8 mouse cellular contexts compared by ENCODE assay signal in the genomic region with DNA sequence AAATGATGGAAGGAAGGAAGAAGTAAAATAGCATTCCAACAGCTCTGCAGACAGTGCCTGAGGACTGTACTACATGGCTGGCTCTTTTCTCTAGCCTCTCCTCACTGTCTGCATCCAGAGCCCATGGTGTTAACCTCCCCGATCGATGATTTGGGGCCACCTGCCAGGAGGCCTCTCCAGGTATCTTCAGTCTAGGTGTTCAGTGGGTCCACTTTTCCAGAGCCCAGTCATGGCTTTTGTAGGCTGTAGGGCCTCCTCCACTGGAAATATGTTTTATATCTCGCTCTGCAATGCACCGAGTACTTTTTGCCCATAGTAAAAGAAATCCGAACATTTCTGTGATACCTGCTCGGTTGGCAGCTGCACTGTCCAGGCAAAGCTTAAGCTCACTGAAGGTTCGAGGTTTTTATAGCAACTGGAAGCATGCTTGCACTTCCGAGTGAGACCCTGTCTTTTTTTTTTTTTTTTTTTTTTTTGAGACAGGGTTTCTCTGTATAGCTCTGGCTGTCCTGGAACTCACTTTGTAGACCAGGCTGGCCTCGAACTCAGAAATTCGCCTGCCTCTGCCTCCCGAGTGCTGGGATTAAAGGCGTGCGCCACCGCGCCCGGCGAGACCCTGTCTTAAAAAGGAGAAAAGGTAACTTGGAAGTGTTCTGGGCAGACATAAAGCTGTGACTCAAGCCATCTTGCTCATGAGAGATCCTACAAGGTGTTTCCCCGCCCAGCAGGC. TPM values are rescaled to one million over a fixed set of nuclear protein-coding genes. Genes with fewer than 3 reads are reported as not detected.
DNase-seq lines count a peak whose midpoint lies in the region; ATAC-seq lines count a peak whose summit lies in the region.

No protein-coding gene starts in this region.

- peak overlapping the region; percentile 84 for H3K4me3 ChIP-seq in kidney, embryonic 15.5 days (replicated peaks)
- H3K4me3 ChIP-seq in embryonic facial prominence, embryonic 15.5 days (replicated peaks): peak overlapping the region; percentile 66
- H3K4me3 ChIP-seq in intestine, embryonic 14.5 days (ENCODE audit: low read depth, low read length): peak overlapping the region; percentile 99
- H3K4me3 ChIP-seq in midbrain, embryonic 16.5 days (ENCODE audit: low read depth, low read length): peak overlapping the region; percentile 70

- 44% methylated on average over 18 of the region's 18 CpGs for WGBS in kidney, embryonic 15.5 days
- 47% methylated on average over 18 of the region's 18 CpGs for WGBS in embryonic facial prominence, embryonic 15.5 days
- 47% methylated on average over 18 of the region's 18 CpGs for WGBS in intestine, embryonic 14.5 days
- WGBS in midbrain, embryonic 16.5 days: 48% methylated on average over 18 of the region's 18 CpGs

- no peak overlapping the region for H3K27ac ChIP-seq in kidney, embryonic 15.5 days
- no peak overlapping the region for H3K27ac ChIP-seq in embryonic facial prominence, embryonic 15.5 days (replicated peaks)
- no peak overlapping the region for H3K27ac ChIP-seq in intestine, embryonic 14.5 days (ENCODE audit: low read depth)
- H3K27ac ChIP-seq in midbrain, embryonic 16.5 days (ENCODE audit: low read length): no peak overlapping the region

- peaks cover 7% of the 10 kb centered on the region; the same call in 1 of the 2 replicates for H3K36me3 ChIP-seq in kidney, embryonic 15.5 days
- H3K36me3 ChIP-seq in embryonic facial prominence, embryonic 15.5 days: no peaks in the 10 kb centered on the region; the same call in 1 of the 2 replicates
- peaks cover 13% of the 10 kb centered on the region for H3K36me3 ChIP-seq in intestine, embryonic 14.5 days (ENCODE audit: control insufficient read depth, insufficient read depth, low read length)
- no peaks in the 10 kb centered on the region for H3K36me3 ChIP-seq in midbrain, embryonic 16.5 days (ENCODE audit: control insufficient read depth, insufficient read depth, low read length)

- DNase-seq in kidney, postnatal 25 days: no peak
- DNase-seq in intestine, embryonic 14.5 days (ENCODE audit: low spot score): no peak
- no peak for DNase-seq in urinary bladder, postnatal 10 days (ENCODE audit: low spot score)
- DNase-seq in thymus, postnatal 36 days: no peak
- DNase-seq in right cerebral cortex, adult 2 months (ENCODE audit: low spot score in 2 of 2): no peak

- no peak overlapping the region for H3K9ac ChIP-seq in kidney, embryonic 15.5 days
- H3K9ac ChIP-seq in embryonic facial prominence, embryonic 15.5 days: no peak overlapping the region
- peak overlapping the region; percentile 88; the same call in 1 of the 2 replicates for H3K9ac ChIP-seq in intestine, embryonic 14.5 days (ENCODE audit: low read length)
- H3K9ac ChIP-seq in midbrain, embryonic 16.5 days (ENCODE audit: low read depth, low read length): no peak overlapping the region

- no peaks in the 10 kb centered on the region for H3K9me3 ChIP-seq in kidney, embryonic 15.5 days (replicated peaks)
- H3K9me3 ChIP-seq in embryonic facial prominence, embryonic 15.5 days (replicated peaks): no peaks in the 10 kb centered on the region
- no peaks in the 10 kb centered on the region for H3K9me3 ChIP-seq in intestine, embryonic 14.5 days (ENCODE audit: control insufficient read depth, low read length)
- no peaks in the 10 kb centered on the region for H3K9me3 ChIP-seq in midbrain, embryonic 16.5 days (replicated peaks; ENCODE audit: control insufficient read depth, low read length, poor library complexity, severe bottlenecking)

- peaks cover 12% of the 10 kb centered on the region for H3K4me1 ChIP-seq in kidney, embryonic 15.5 days
- peaks cover 11% of the 10 kb centered on the region for H3K4me1 ChIP-seq in embryonic facial prominence, embryonic 15.5 days
- peaks cover 5% of the 10 kb centered on the region; the same call in 1 of the 2 replicates for H3K4me1 ChIP-seq in intestine, embryonic 14.5 days (replicated peaks; ENCODE audit: control insufficient read depth, insufficient read depth, low read length)
- peaks cover 7% of the 10 kb centered on the region for H3K4me1 ChIP-seq in midbrain, embryonic 16.5 days (ENCODE audit: control insufficient read depth, insufficient read depth, low read length)

- peak overlapping the region; percentile 70 for H3K4me2 ChIP-seq in kidney, embryonic 15.5 days
- H3K4me2 ChIP-seq in embryonic facial prominence, embryonic 15.5 days (replicated peaks): peak overlapping the region; percentile 83
- H3K4me2 ChIP-seq in intestine, embryonic 14.5 days (ENCODE audit: low read length): peak overlapping the region; percentile 81
- peak overlapping the region; percentile 87 for H3K4me2 ChIP-seq in midbrain, embryonic 16.5 days (ENCODE audit: low read length)

- ATAC-seq in kidney, embryonic 15.5 days (replicated peaks; ENCODE audit: low FRiP score): no peak; the same call in 1 of the 2 replicates
- no peak for ATAC-seq in embryonic facial prominence, embryonic 15.5 days (ENCODE audit: insufficient number of reproducible peaks, low FRiP score, low TSS enrichment, low read depth)
- ATAC-seq in intestine, embryonic 14.5 days (replicated peaks; ENCODE audit: low FRiP score, low TSS enrichment, low read depth): peak; percentile 24; the same call in 1 of the 2 replicates
- no peak; the same call in 1 of the 2 replicates for ATAC-seq in midbrain, embryonic 16.5 days

- H3K27me3 ChIP-seq in kidney, embryonic 15.5 days: no peaks in the 10 kb centered on the region
- no peaks in the 10 kb centered on the region for H3K27me3 ChIP-seq in embryonic facial prominence, embryonic 15.5 days
- H3K27me3 ChIP-seq in intestine, embryonic 14.5 days (replicated peaks; ENCODE audit: control insufficient read depth, insufficient read depth, low read length): no peaks in the 10 kb centered on the region
- H3K27me3 ChIP-seq in midbrain, embryonic 16.5 days (ENCODE audit: control insufficient read depth, insufficient read depth, low read depth, low read length): no peaks in the 10 kb centered on the region

RNA-seq across cellular contexts. Expression of gene Nelfcd, which starts 0.4 kb away (rescaled TPM):
- polyA plus RNA-seq in kidney, embryonic 15.5 days (2015; fragmentation: Nextera tagmentation; extraction: Ambion mirVana): 112 and 130 TPM in 2 replicates
- polyA plus RNA-seq in embryonic facial prominence, embryonic 15.5 days (2015; fragmentation: Nextera tagmentation; extraction: Ambion mirVana): 116 and 118 TPM in 2 replicates
- polyA plus RNA-seq in intestine, embryonic 14.5 days (2014; fragmentation: Nextera tagmentation; extraction: Ambion mirVana): 108 and 121 TPM in 2 replicates
- 108 TPM in 2 replicates for polyA plus RNA-seq in midbrain, embryonic 16.5 days (2015; fragmentation: Nextera tagmentation; extraction: Ambion mirVana)

RNA-seq across cellular contexts. Expression of gene Ctsz, which starts 23.7 kb away (rescaled TPM):
- polyA plus RNA-seq in kidney, embryonic 15.5 days (2015; fragmentation: Nextera tagmentation; extraction: Ambion mirVana): 133 and 136 TPM in 2 replicates
- polyA plus RNA-seq in embryonic facial prominence, embryonic 15.5 days (2015; fragmentation: Nextera tagmentation; extraction: Ambion mirVana): 215 and 224 TPM in 2 replicates
- polyA plus RNA-seq in intestine, embryonic 14.5 days (2014; fragmentation: Nextera tagmentation; extraction: Ambion mirVana): 191 and 207 TPM in 2 replicates
- polyA plus RNA-seq in midbrain, embryonic 16.5 days (2015; fragmentation: Nextera tagmentation; extraction: Ambion mirVana): 54.8 and 63.3 TPM in 2 replicates

RNA-seq across cellular contexts. Expression of gene Tubb1, which starts 35.3 kb away (rescaled TPM):
- 1.6 and 2.6 TPM in 2 replicates for polyA plus RNA-seq in kidney, embryonic 15.5 days (2015; fragmentation: Nextera tagmentation; extraction: Ambion mirVana)
- 0.83 and 1.1 TPM in 2 replicates for polyA plus RNA-seq in embryonic facial prominence, embryonic 15.5 days (2015; fragmentation: Nextera tagmentation; extraction: Ambion mirVana)
- polyA plus RNA-seq in intestine, embryonic 14.5 days (2014; fragmentation: Nextera tagmentation; extraction: Ambion mirVana): 1.9 and 2.6 TPM in 2 replicates
- 0.43 and 0.48 TPM in 2 replicates for polyA plus RNA-seq in midbrain, embryonic 16.5 days (2015; fragmentation: Nextera tagmentation; extraction: Ambion mirVana)

RNA-seq across cellular contexts. Expression of gene Atp5e, which starts 48.7 kb away (rescaled TPM):
- 849 and 854 TPM in 2 replicates for polyA plus RNA-seq in kidney, embryonic 15.5 days (2015; fragmentation: Nextera tagmentation; extraction: Ambion mirVana)
- polyA plus RNA-seq in embryonic facial prominence, embryonic 15.5 days (2015; fragmentation: Nextera tagmentation; extraction: Ambion mirVana): 730 and 783 TPM in 2 replicates
- polyA plus RNA-seq in intestine, embryonic 14.5 days (2014; fragmentation: Nextera tagmentation; extraction: Ambion mirVana): 891 and 949 TPM in 2 replicates
- 681 and 687 TPM in 2 replicates for polyA plus RNA-seq in midbrain, embryonic 16.5 days (2015; fragmentation: Nextera tagmentation; extraction: Ambion mirVana)

RNA-seq across cellular contexts. Expression of gene Prelid3b, which starts 57.7 kb away (rescaled TPM):
- polyA plus RNA-seq in kidney, embryonic 15.5 days (2015; fragmentation: Nextera tagmentation; extraction: Ambion mirVana): 109 and 110 TPM in 2 replicates
- polyA plus RNA-seq in embryonic facial prominence, embryonic 15.5 days (2015; fragmentation: Nextera tagmentation; extraction: Ambion mirVana): 109 and 111 TPM in 2 replicates
- polyA plus RNA-seq in intestine, embryonic 14.5 days (2014; fragmentation: Nextera tagmentation; extraction: Ambion mirVana): 114 and 120 TPM in 2 replicates
- 109 and 110 TPM in 2 replicates for polyA plus RNA-seq in midbrain, embryonic 16.5 days (2015; fragmentation: Nextera tagmentation; extraction: Ambion mirVana)
